Mouse (Mus musculus): ENCODE data around the gene Vmn1r226. TPM values are rescaled to one million over a fixed set of nuclear protein-coding genes. Genes with fewer than 3 reads are reported as not detected.

The Vmn1r226 gene
- polyA plus RNA-seq (2012; fragmentation: generic; extraction: Trizol), result not detected
- long read RNA-seq, experiment 1, result 0 reads
- long read RNA-seq, experiment 2, result 0 reads

DNA sequence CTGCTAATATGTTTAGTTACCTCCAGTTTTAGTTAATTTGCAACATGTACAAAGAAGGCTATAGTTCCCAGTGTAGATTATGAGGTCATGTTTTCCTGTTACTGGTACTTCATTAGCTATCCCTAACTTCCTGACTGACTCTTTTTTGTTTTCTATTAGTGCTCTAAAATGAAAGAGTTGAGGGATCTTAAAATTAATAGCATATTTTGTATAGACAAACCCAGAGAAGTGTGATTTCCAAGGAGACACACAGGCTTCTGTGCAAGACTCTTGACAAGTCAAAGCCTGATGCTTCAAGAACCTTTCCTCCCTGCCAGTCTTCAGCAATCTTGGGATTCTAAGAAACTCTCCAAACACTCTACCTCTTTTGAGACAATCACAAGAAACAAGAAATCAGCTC lies at the start of gene Vmn1r226:
Vmn1r226 (plus strand) TSS at position 301 of the 400 bp plus-strand sequence.
- H3K79me3 ChIP-seq (ENCODE audit: low read depth), result no peaks in the 10 kb centered on the region
- TF ChIP-seq USF1 (IDR thresholded peaks at IDR 0.05; ENCODE audit: low read depth), result no peak
- TF ChIP-seq CTCF (IDR thresholded peaks at IDR 0.05; ENCODE audit: control insufficient read depth, insufficient read depth, insufficient read length), result no peak
- TF ChIP-seq FOSL1 (IDR thresholded peaks at IDR 0.05; ENCODE audit: insufficient read depth, low read length, poor library complexity, severe bottlenecking), result no peak
- TF ChIP-seq MYOG (IDR thresholded peaks at IDR 0.05; ENCODE audit: control insufficient read depth, extremely low read depth, insufficient read length), result no peak
- TF ChIP-seq MAX (IDR thresholded peaks at IDR 0.05), result no peak
- no peak for TF ChIP-seq CEBPB (IDR thresholded peaks at IDR 0.05; ENCODE audit: low read depth)
- TF ChIP-seq MYOD1 (IDR thresholded peaks at IDR 0.05; ENCODE audit: control insufficient read depth, insufficient read length, low read depth), result no peak
- no peak within 1 kb of the TSS for H3K4me3 ChIP-seq (ENCODE audit: insufficient read depth, poor library complexity, severe bottlenecking)

DNA sequence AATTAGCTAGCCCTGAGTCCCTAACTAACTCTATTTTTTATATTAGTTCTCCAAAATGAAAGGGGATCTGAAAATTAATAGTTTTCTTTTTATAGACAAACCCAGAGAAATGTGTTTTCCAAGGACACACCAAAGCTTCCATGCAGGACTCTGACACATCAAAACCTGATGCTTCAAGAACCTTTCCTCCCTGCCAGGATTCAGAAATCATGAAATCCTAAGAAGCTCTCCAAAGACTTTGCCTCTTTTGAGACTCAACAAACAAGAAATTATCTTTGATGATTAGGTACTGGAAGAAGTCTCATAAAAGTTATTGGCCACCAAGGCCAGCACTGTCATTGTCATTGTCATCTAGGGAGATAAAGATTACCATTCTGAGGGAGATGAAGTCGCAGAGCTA lies 46.9 kb downstream of the Vmn1r226 start, which contains the start of gene Vmn1r227:
Vmn1r227 (plus strand) TSS at position 301 of the 400 bp plus-strand sequence.
- TF ChIP-seq CTCF (IDR thresholded peaks at IDR 0.05; ENCODE audit: control insufficient read depth, insufficient read depth, insufficient read length), result no peak
- TF ChIP-seq MAX (IDR thresholded peaks at IDR 0.05), result no peak
- TF ChIP-seq MYOG (IDR thresholded peaks at IDR 0.05; ENCODE audit: control insufficient read depth, extremely low read depth, insufficient read length), result no peak
- TF ChIP-seq MYOD1 (IDR thresholded peaks at IDR 0.05; ENCODE audit: control insufficient read depth, insufficient read length, low read depth), result no peak
- no peak for TF ChIP-seq USF1 (IDR thresholded peaks at IDR 0.05; ENCODE audit: low read depth)
- no peak for TF ChIP-seq FOSL1 (IDR thresholded peaks at IDR 0.05; ENCODE audit: insufficient read depth, low read length, poor library complexity, severe bottlenecking)
- no peak for TF ChIP-seq CEBPB (IDR thresholded peaks at IDR 0.05; ENCODE audit: low read depth)
- Histone ChIP-seq H3K4me3 (ENCODE audit: insufficient read depth, poor library complexity, severe bottlenecking) (no peak within 1 kb of the TSS), H3K36me3 (ENCODE audit: control insufficient read depth, insufficient read depth) (no peaks in the 10 kb centered on the region), H3K79me3 (ENCODE audit: low read depth) (no peaks in the 10 kb centered on the region), H3ac (ENCODE audit: control insufficient read depth, insufficient read length, low read depth) (no peak within 1 kb of the TSS), H3K27me3 (ENCODE audit: control insufficient read depth, insufficient read depth, insufficient read length) (no peaks in the 10 kb centered on the region), H3K79me2 (ENCODE audit: control insufficient read depth, insufficient read depth) (no peaks in the 10 kb centered on the region)

More for the DNA sequence above, at the start of gene Vmn1r226:
- Histone ChIP-seq H3K36me3 (ENCODE audit: control insufficient read depth, insufficient read depth) (no peaks in the 10 kb centered on the region), H3ac (ENCODE audit: control insufficient read depth, insufficient read length, low read depth) (no peak within 1 kb of the TSS), H3K79me2 (ENCODE audit: control insufficient read depth, insufficient read depth) (no peaks in the 10 kb centered on the region), H3K27me3 (ENCODE audit: control insufficient read depth, insufficient read depth, insufficient read length) (no peaks in the 10 kb centered on the region)

Other genes with a start within 250 kb of the Vmn1r226 start
- not detected for gene Vmn2r108, start 201.5 kb upstream of the Vmn1r226 start, polyA plus RNA-seq (2012; fragmentation: generic; extraction: Trizol)
- gene Vmn1r225, start 184.7 kb upstream of the Vmn1r226 start, polyA plus RNA-seq (2012; fragmentation: generic; extraction: Trizol), result not detected
- not detected for gene Vmn2r109, start 118.1 kb upstream of the Vmn1r226 start, polyA plus RNA-seq (2012; fragmentation: generic; extraction: Trizol)
- not detected for gene Vmn2r110, start 86.4 kb upstream of the Vmn1r226 start, polyA plus RNA-seq (2012; fragmentation: generic; extraction: Trizol)
- gene Fpr-rs3, start 58.0 kb upstream of the Vmn1r226 start, polyA plus RNA-seq (2012; fragmentation: generic; extraction: Trizol), result not detected
- not detected for gene Vmn1r227, start 47.0 kb downstream of the Vmn1r226 start, polyA plus RNA-seq (2012; fragmentation: generic; extraction: Trizol)
- gene Vmn1r228, start 103.3 kb downstream of the Vmn1r226 start, polyA plus RNA-seq (2012; fragmentation: generic; extraction: Trizol), result not detected
- gene Vmn1r229, start 128.7 kb downstream of the Vmn1r226 start, polyA plus RNA-seq (2012; fragmentation: generic; extraction: Trizol), result not detected
- gene Vmn1r230, start 157.6 kb downstream of the Vmn1r226 start, polyA plus RNA-seq (2012; fragmentation: generic; extraction: Trizol), result not detected
- gene Vmn1r231, start 222.2 kb downstream of the Vmn1r226 start, polyA plus RNA-seq (2012; fragmentation: generic; extraction: Trizol), result not detected
- gene Vmn1r232, start 236.9 kb downstream of the Vmn1r226 start, polyA plus RNA-seq (2012; fragmentation: generic; extraction: Trizol), result not detected